ENCODE assay signal across 8 mouse cellular contexts in genomic region chr10:9012829-9013548, GRCm38 (mm10).
A peak's percentile ranks its signal among the peaks of the same experiment; 100 is the strongest.
DNase-seq lines count a peak whose midpoint lies in the region; ATAC-seq and TF ChIP-seq lines count a peak whose summit lies in the region.

No protein-coding gene starts in this region.

- intact Hi-C loops in left cerebral cortex, postnatal 10 days (cut with DNase I) = no loop called here

- peak; percentile 22 for DNase-seq in adipocyte (ENCODE audit: low spot score)
- DNase-seq in cerebellum, adult 18-20 months = peak; percentile 48 to 54
- DNase-seq in forebrain, postnatal 0 days = peak; percentile 57
- peak; percentile 82 for DNase-seq in hindbrain, postnatal 0 days (ENCODE audit: low spot score)
- DNase-seq in left cerebral cortex, postnatal 10 days (ENCODE audit: extremely low spot score in 1 of 2, low spot score in 2 of 2) = peak; percentile 34 to 81
- peak; percentile 95 for DNase-seq in midbrain, embryonic 11.5 days (ENCODE audit: low spot score, missing footprints)
- peak; percentile 81 for DNase-seq in right cerebral cortex, postnatal 4 days

- ATAC-seq in forebrain, postnatal 0 days = peak; percentile 34; the same call in 1 of the 2 replicates
- peak; percentile 61; the same call in 1 of the 2 replicates for ATAC-seq in hindbrain, postnatal 0 days
- peak; percentile 70 for ATAC-seq in midbrain, embryonic 11.5 days (ENCODE audit: low FRiP score)
- no peak for ATAC-seq in activated CD4-positive, CD25-positive, alpha-beta regulatory T cell, adult 4 months

- H3K9me3 ChIP-seq in forebrain, postnatal 0 days (ENCODE audit: low read length) = no peaks in the 10 kb centered on the region
- no peaks in the 10 kb centered on the region for H3K9me3 ChIP-seq in hindbrain, postnatal 0 days (ENCODE audit: low read length)
- H3K9me3 ChIP-seq in midbrain, embryonic 11.5 days (ENCODE audit: control insufficient read depth, low read length) = no peaks in the 10 kb centered on the region

- no peaks in the 10 kb centered on the region for H3K27me3 ChIP-seq in forebrain, postnatal 0 days (ENCODE audit: insufficient read depth, low read length)
- no peaks in the 10 kb centered on the region for H3K27me3 ChIP-seq in hindbrain, postnatal 0 days (ENCODE audit: insufficient read depth, low read length)
- no peaks in the 10 kb centered on the region for H3K27me3 ChIP-seq in midbrain, embryonic 11.5 days (ENCODE audit: control insufficient read depth, insufficient read depth, low read length)

- TF ChIP-seq CTCF in forebrain, postnatal 0 days (IDR thresholded peaks at IDR 0.05; ENCODE audit: low read depth) = peak; percentile 84
- peak; percentile 91 for TF ChIP-seq CTCF in hindbrain, postnatal 0 days (IDR thresholded peaks at IDR 0.05; ENCODE audit: low read depth)

- H3K36me3 ChIP-seq in forebrain, postnatal 0 days (ENCODE audit: insufficient read depth) = no peaks in the 10 kb centered on the region
- no peaks in the 10 kb centered on the region for H3K36me3 ChIP-seq in hindbrain, postnatal 0 days (ENCODE audit: insufficient read depth, low read length)
- H3K36me3 ChIP-seq in midbrain, embryonic 11.5 days (ENCODE audit: control insufficient read depth, insufficient read depth, low read length) = no peaks in the 10 kb centered on the region

- H3K4me2 ChIP-seq in forebrain, postnatal 0 days (ENCODE audit: low read depth) = no peak overlapping the region
- no peak overlapping the region for H3K4me2 ChIP-seq in hindbrain, postnatal 0 days (ENCODE audit: low read depth, low read length)
- no peak overlapping the region for H3K4me2 ChIP-seq in midbrain, embryonic 11.5 days

- 36% methylated on average over 5 of the region's 5 CpGs for WGBS in forebrain, postnatal 0 days
- 33% methylated on average over 5 of the region's 5 CpGs for WGBS in hindbrain, postnatal 0 days
- whole genome bisulfite sequencing in midbrain, embryonic 11.5 days = 35% methylated on average over 5 of the region's 5 CpGs

- no peak overlapping the region for H3K27ac ChIP-seq in forebrain, postnatal 0 days (ENCODE audit: low read depth, low read length)
- H3K27ac ChIP-seq in hindbrain, postnatal 0 days = no peak overlapping the region
- H3K27ac ChIP-seq in midbrain, embryonic 11.5 days (ENCODE audit: low read depth, low read length) = no peak overlapping the region

- H3K4me3 ChIP-seq in forebrain, postnatal 0 days (ENCODE audit: low read depth, low read length) = no peak overlapping the region
- no peak overlapping the region for H3K4me3 ChIP-seq in hindbrain, postnatal 0 days (ENCODE audit: low read length)
- H3K4me3 ChIP-seq in midbrain, embryonic 11.5 days (ENCODE audit: low read depth, low read length) = no peak overlapping the region

- H3K4me1 ChIP-seq in forebrain, postnatal 0 days (ENCODE audit: insufficient read depth) = 0 out of 2 replicates have a peak, but pooled peaks cover 3% of the 10 kb centered on the region
- H3K4me1 ChIP-seq in hindbrain, postnatal 0 days (ENCODE audit: insufficient read depth, low read length) = peaks cover 4% of the 10 kb centered on the region; the same call in 1 of the 2 replicates
- H3K4me1 ChIP-seq in midbrain, embryonic 11.5 days (ENCODE audit: control insufficient read depth, insufficient read depth, low read length) = no peaks in the 10 kb centered on the region

- H3K9ac ChIP-seq in forebrain, postnatal 0 days = no peak overlapping the region
- no peak overlapping the region for H3K9ac ChIP-seq in hindbrain, postnatal 0 days (replicated peaks; ENCODE audit: low read length)
- H3K9ac ChIP-seq in midbrain, embryonic 11.5 days (ENCODE audit: low read length) = no peak overlapping the region

Comparison
In these comparisons a context has a peak if more than half of its experiments do, and no peak if none do; other contexts are left out.
1. DNase-seq: peak in every context shown above with its lines; median percentile 95 in midbrain, embryonic 11.5 days; 82 in hindbrain, postnatal 0 days; 81 in right cerebral cortex, postnatal 4 days; 58 in left cerebral cortex, postnatal 10 days; 57 in forebrain, postnatal 0 days; 51 in cerebellum, adult 18-20 months; 22 in adipocyte.